In the genomic region with DNA sequence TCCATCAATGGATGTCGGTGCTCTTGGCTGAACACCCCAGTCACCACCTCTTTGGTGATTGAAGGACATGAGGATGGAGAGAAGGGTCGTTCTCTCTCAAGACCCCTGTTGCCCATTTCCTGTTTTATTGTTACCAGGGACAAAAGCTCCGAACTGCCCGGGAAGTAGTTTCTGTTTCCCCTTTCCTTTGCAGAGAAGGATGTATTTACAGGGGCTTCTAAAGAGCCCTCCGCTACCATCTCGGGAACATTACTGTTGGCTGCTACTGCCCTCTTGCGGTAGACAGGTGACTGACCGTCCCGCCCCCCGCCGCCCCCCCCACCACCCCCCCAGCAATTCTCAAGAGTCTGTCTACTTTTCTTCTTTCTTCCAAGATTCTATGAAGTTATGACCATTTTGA, we compare ENCODE assay signal across 8 mouse cellular contexts. TPM values are rescaled to one million over a fixed set of nuclear protein-coding genes. Genes with fewer than 3 reads are reported as not detected.
DNase-seq lines count a peak whose midpoint lies in the region; ATAC-seq and TF ChIP-seq lines count a peak whose summit lies in the region.

No protein-coding gene starts in this region.

- H3K4me2 ChIP-seq in heart, embryonic 15.5 days: peak overlapping the region; percentile 58
- H3K4me2 ChIP-seq in midbrain, embryonic 11.5 days: peak overlapping the region; percentile 26; the same call in 1 of the 2 replicates

- 0 out of 2 replicates have a peak, but pooled peaks cover 2% of the 10 kb centered on the region for H3K4me1 ChIP-seq in G1E (ENCODE audit: insufficient read depth, low read depth, low read length)
- peaks cover 13% of the 10 kb centered on the region for H3K4me1 ChIP-seq in heart, embryonic 15.5 days (replicated peaks)
- H3K4me1 ChIP-seq in midbrain, embryonic 11.5 days (ENCODE audit: control insufficient read depth, insufficient read depth, low read length): no peaks in the 10 kb centered on the region
- peaks cover 2% of the 10 kb centered on the region; the same call in 1 of the 2 replicates for H3K4me1 ChIP-seq in thymus, adult 2 months (replicated peaks; ENCODE audit: control insufficient read depth, insufficient read depth, low read length)

- no peaks in the 10 kb centered on the region for H3K9me3 ChIP-seq in G1E (replicated peaks)
- H3K9me3 ChIP-seq in heart, embryonic 15.5 days (replicated peaks): no peaks in the 10 kb centered on the region
- no peaks in the 10 kb centered on the region for H3K9me3 ChIP-seq in midbrain, embryonic 11.5 days (ENCODE audit: control insufficient read depth, low read length)

- no peak overlapping the region for H3K9ac ChIP-seq in heart, embryonic 15.5 days
- H3K9ac ChIP-seq in midbrain, embryonic 11.5 days (ENCODE audit: low read length): no peak overlapping the region

- peak; percentile 79 to 84 for DNase-seq in cerebellum, postnatal 10 days
- peak; percentile 18 for DNase-seq in G1E (ENCODE audit: low spot score)
- peak; percentile 79 for DNase-seq in embryo, embryonic 11 days
- peak; percentile 70 to 76 for DNase-seq in kidney, postnatal 4 days
- DNase-seq in midbrain, embryonic 11.5 days (ENCODE audit: low spot score, missing footprints): peak; percentile 87
- DNase-seq in thymus, adult 2 months: peak; percentile 44

- TF ChIP-seq CTCF in G1E (IDR thresholded peaks at IDR 0.05; ENCODE audit: low read depth, low read length): no peak
- no peak for TF ChIP-seq CTCF in thymus, adult 2 months (IDR thresholded peaks at IDR 0.05; ENCODE audit: borderline replicate concordance, control insufficient read depth, extremely low read depth, insufficient read depth, low read length, poor library complexity)

- 2% methylated on average over 11 of the region's 11 CpGs for WGBS in heart, embryonic 15.5 days
- 1% methylated on average over 11 of the region's 11 CpGs for WGBS in midbrain, embryonic 11.5 days
- WGBS in thymus, adult 2 months: 2% methylated on average over 11 of the region's 11 CpGs

- H3K27me3 ChIP-seq in G1E (ENCODE audit: insufficient read depth, low read length): peaks cover 19% of the 10 kb centered on the region
- no peaks in the 10 kb centered on the region for H3K27me3 ChIP-seq in heart, embryonic 15.5 days
- no peaks in the 10 kb centered on the region for H3K27me3 ChIP-seq in midbrain, embryonic 11.5 days (ENCODE audit: control insufficient read depth, insufficient read depth, low read length)
- no peaks in the 10 kb centered on the region for H3K27me3 ChIP-seq in thymus, adult 2 months (ENCODE audit: control insufficient read depth, insufficient read depth, low read length)

- ATAC-seq in cerebellum, adult (ENCODE audit: insufficient number of reproducible peaks, low FRiP score, low TSS enrichment): no peak
- ATAC-seq in G1E (ENCODE audit: extremely low read depth, insufficient number of reproducible peaks, low FRiP score, poor library complexity, severe bottlenecking): no peak
- ATAC-seq in heart, embryonic 15.5 days (replicated peaks; ENCODE audit: insufficient number of reproducible peaks, insufficient read depth, low FRiP score, low read depth): no peak
- no peak for ATAC-seq in midbrain, embryonic 11.5 days (ENCODE audit: low FRiP score)

- H3K4me3 ChIP-seq in G1E (ENCODE audit: low read depth, low read length): no peak overlapping the region
- H3K4me3 ChIP-seq in heart, embryonic 15.5 days: peak overlapping the region; percentile 36
- no peak overlapping the region for H3K4me3 ChIP-seq in midbrain, embryonic 11.5 days (ENCODE audit: low read depth, low read length)
- no peak overlapping the region for H3K4me3 ChIP-seq in thymus, adult 2 months (ENCODE audit: control insufficient read depth, insufficient read depth, low read length)

- TF ChIP-seq POLR2A in thymus, adult 2 months (IDR thresholded peaks at IDR 0.05; ENCODE audit: control insufficient read depth, extremely low read depth, insufficient read depth, low read length, poor library complexity): no peak

- H3K27ac ChIP-seq in heart, embryonic 15.5 days: no peak overlapping the region
- no peak overlapping the region for H3K27ac ChIP-seq in midbrain, embryonic 11.5 days (ENCODE audit: low read depth, low read length)
- H3K27ac ChIP-seq in thymus, adult 2 months (ENCODE audit: control insufficient read depth, insufficient read depth, low read length): no peak overlapping the region

- no peaks in the 10 kb centered on the region for H3K36me3 ChIP-seq in G1E (replicated peaks)
- H3K36me3 ChIP-seq in heart, embryonic 15.5 days: no peaks in the 10 kb centered on the region
- H3K36me3 ChIP-seq in midbrain, embryonic 11.5 days (ENCODE audit: control insufficient read depth, insufficient read depth, low read length): no peaks in the 10 kb centered on the region
- no peaks in the 10 kb centered on the region for H3K36me3 ChIP-seq in thymus, adult 2 months (ENCODE audit: control insufficient read depth, insufficient read depth, low read length)

RNA-seq across cellular contexts. Expression of gene Nsrp1, which starts 15.0 kb away (rescaled TPM):
- 74.6 and 77.7 TPM in 2 replicates for total RNA-seq in G1E (2014; fragmentation: Nextera tagmentation)
- total RNA-seq in G1E (2017): 20.0 and 28.7 TPM in 2 replicates
- 4.5 and 5.4 TPM in 2 replicates for polyA plus RNA-seq in G1E (2012)
- 42.6 and 56.0 TPM in 2 replicates for polyA plus RNA-seq in heart, embryonic 15.5 days (2015; fragmentation: Nextera tagmentation; extraction: Ambion mirVana)
- polyA plus RNA-seq in midbrain, embryonic 11.5 days (2014; fragmentation: Nextera tagmentation; extraction: Ambion mirVana): 56.2 and 58.2 TPM in 2 replicates
- polyA plus RNA-seq in thymus, adult 2 months (2012; rRNA removed): 1.3 and 1.7 TPM in 2 replicates

Comparison
In these comparisons a context has a peak if more than half of its experiments do, and no peak if none do; other contexts are left out.
1. DNase-seq: peak in every context shown above with its lines; median percentile 87 in midbrain, embryonic 11.5 days; 82 in cerebellum, postnatal 10 days; 79 in embryo, embryonic 11 days; 73 in kidney, postnatal 4 days; 44 in thymus, adult 2 months; 18 in G1E.